Mouse (Mus musculus) lung, embryonic 15.5 days (tissue): ENCODE measurements around the gene Trim7. TPM values are rescaled to one million over a fixed set of nuclear protein-coding genes. Genes with fewer than 3 reads are reported as not detected.
"Not testable (repeated sequence)": the region's sequence is repeated elsewhere in the genome, so short reads cannot be mapped to it uniquely, and the experiment has no call there.

Source experiments
- ATAC-seq: fragments of 200-750 bp; cut with Nextera tagmentation; 2 replicates; pipeline ENCODE4 v1.8.0; 2017; ENCODE audit warnings: moderate number of reproducible peaks, borderline replicate concordance; ENCODE audit not compliant: low FRiP score, low TSS enrichment; ENCODE audit errors: extremely low read depth
- H3K27ac ChIP-seq: fragments of 300-500 bp; sonication (generic); 2 replicates; pipeline ENCODE4 v1.5.1; 2015; ENCODE audit warnings: moderate library complexity, mild to moderate bottlenecking, inconsistent platforms
- H3K27me3 ChIP-seq: fragments of 300-500 bp; sonication (generic); 2 replicates; pipeline ENCODE4 v1.6.1; 2015; ENCODE audit warnings: inconsistent platforms
- H3K36me3 ChIP-seq: fragments of 300-500 bp; sonication (generic); 2 replicates; pipeline ENCODE4 v1.6.1; 2015; ENCODE audit warnings: inconsistent platforms
- H3K4me1 ChIP-seq: fragments of 300-500 bp; sonication (generic); 2 replicates; pipeline ENCODE4 v1.6.1; 2015; ENCODE audit warnings: inconsistent platforms
- H3K4me2 ChIP-seq: fragments of 300-500 bp; sonication (generic); 2 replicates; pipeline ENCODE4 v1.6.1; 2015; ENCODE audit warnings: inconsistent platforms, mild to moderate bottlenecking, moderate library complexity
- H3K4me3 ChIP-seq: fragments of 300-500 bp; sonication (generic); 2 replicates; pipeline ENCODE4 v1.5.1; 2015; ENCODE audit warnings: mild to moderate bottlenecking, inconsistent platforms
- H3K9ac ChIP-seq: fragments of 300-500 bp; sonication (generic); 2 replicates; pipeline ENCODE4 v1.6.1; 2015; ENCODE audit warnings: inconsistent platforms
- H3K9me3 ChIP-seq: fragments of 300-500 bp; sonication (generic); 2 replicates; pipeline ENCODE4 v1.6.1; 2016; ENCODE audit warnings: inconsistent platforms
- WGBS: fragments of 180-500 bp; shearing (Covaris S2); methylation state at CpG from one replicate; pipeline ENCODE4 v1.1.7; 2015; 5-methylcytosine and 5-hydroxymethylcytosine counted together
- polyA plus RNA-seq: library from polyadenylated mRNA; unstranded; fragments of >200 nt; fragmentation: Nextera tagmentation; extraction: Ambion mirVana; gene quantifications from 2 replicates; pipeline ENCODE4 v1.2.1, GENCODE M21; 2015

The Trim7 gene
- polyA plus RNA-seq, 1 experiment from 2014 or later: 1.1 TPM

GRCm38 (mm10) chr11:48843202-48843601 lies 17.3 kb downstream of the Trim7 start:
- no peaks in the 10 kb centered on the region for H3K9me3 ChIP-seq
- no peaks in the 10 kb centered on the region for H3K36me3 ChIP-seq
- H3K4me3 ChIP-seq: no peak overlapping the region
- no peak overlapping the region for H3K9ac ChIP-seq
- no peaks in the 10 kb centered on the region; the same call in 1 of the 2 replicates for H3K27me3 ChIP-seq
- 55% methylated on average over 11 of the region's 11 CpGs for WGBS
- no peak overlapping the region for H3K27ac ChIP-seq
- ATAC-seq: no peak
- H3K4me1 ChIP-seq: no peaks in the 10 kb centered on the region; the same call in 1 of the 2 replicates
- no peak overlapping the region for H3K4me2 ChIP-seq

GRCm38 (mm10) chr11:48844309-48844708 lies 18.4 kb downstream of the Trim7 start:
- Histone ChIP-seq H3K4me3 (no peak overlapping the region), H3K36me3 (no peaks in the 10 kb centered on the region), H3K4me1 (no peaks in the 10 kb centered on the region), H3K4me2 (no peak overlapping the region), H3K27ac (no peak overlapping the region), H3K9me3 (no peaks in the 10 kb centered on the region), H3K9ac (no peak overlapping the region), H3K27me3 (peaks cover 7% of the 10 kb centered on the region; the same call in 1 of the 2 replicates)
- ATAC-seq: no peak
- WGBS: 55% methylated on average over 6 of the region's 6 CpGs

GRCm38 (mm10) chr11:48845244-48845815 lies 19.4 kb downstream of the Trim7 start:
- ATAC-seq: no peak
- H3K27me3 ChIP-seq: peaks cover 7% of the 10 kb centered on the region; the same call in 1 of the 2 replicates
- WGBS: 30% methylated on average over 13 of the region's 13 CpGs

GRCm38 (mm10) chr11:48846362-48846761 lies 20.4 kb downstream of the Trim7 start:
- 72% methylated on average over 2 of the region's 2 CpGs for WGBS
- H3K27me3 ChIP-seq, H3K9me3 ChIP-seq, H3K4me3 ChIP-seq, ATAC-seq, H3K9ac ChIP-seq, H3K27ac ChIP-seq, H3K4me2 ChIP-seq, H3K4me1 ChIP-seq, H3K36me3 ChIP-seq: not testable (repeated sequence)

More at GRCm38 (mm10) chr11:48845244-48845815, 19.4 kb downstream of the Trim7 start:
- H3K27ac ChIP-seq: no peak overlapping the region
- H3K9ac ChIP-seq: no peak overlapping the region
- H3K36me3 ChIP-seq: no peaks in the 10 kb centered on the region
- H3K4me3 ChIP-seq: no peak overlapping the region
- no peak overlapping the region for H3K4me2 ChIP-seq
- H3K4me1 ChIP-seq: peaks cover 3% of the 10 kb centered on the region
- H3K9me3 ChIP-seq: no peaks in the 10 kb centered on the region

- H3K9ac ChIP-seq: no peak overlapping the region
- no peak for ATAC-seq
- H3K4me2 ChIP-seq: no peak overlapping the region
- H3K36me3 ChIP-seq: no peaks in the 10 kb centered on the region
- H3K27ac ChIP-seq: no peak overlapping the region
- no peak overlapping the region for H3K4me3 ChIP-seq
- no peaks in the 10 kb centered on the region for H3K9me3 ChIP-seq
- peaks cover 7% of the 10 kb centered on the region; the same call in 1 of the 2 replicates for H3K27me3 ChIP-seq
- H3K4me1 ChIP-seq: peaks cover 3% of the 10 kb centered on the region
- WGBS: 57% methylated on average over 5 of the region's 5 CpGs
These were observed 20.9 kb downstream of the Trim7 start for GRCm38 (mm10) chr11:48846881-48847280.

- Histone ChIP-seq H3K9ac (no peak overlapping the region), H3K4me3 (peak overlapping the region; percentile 8; the same call in 1 of the 2 replicates), H3K4me1 (peaks cover 20% of the 10 kb centered on the region), H3K27me3 (peaks cover 7% of the 10 kb centered on the region; the same call in 1 of the 2 replicates), H3K27ac (no peak overlapping the region), H3K36me3 (no peaks in the 10 kb centered on the region), H3K9me3 (no peaks in the 10 kb centered on the region), H3K4me2 (no peak overlapping the region)
- WGBS: 23% methylated on average over 2 of the region's 2 CpGs
- ATAC-seq: no peak
These were observed 24.3 kb downstream of the Trim7 start for GRCm38 (mm10) chr11:48850240-48850639.

GRCm38 (mm10) chr11:48851270-48851995 lies 25.5 kb downstream of the Trim7 start:
- no peaks in the 10 kb centered on the region for H3K36me3 ChIP-seq
- 80% methylated on average over 4 of the region's 4 CpGs for WGBS

GRCm38 (mm10) chr11:48852190-48852589 lies 26.2 kb downstream of the Trim7 start:
- Histone ChIP-seq H3K4me3 (no peak overlapping the region), H3K27ac (no peak overlapping the region), H3K9me3 (no peaks in the 10 kb centered on the region), H3K4me1 (peaks cover 20% of the 10 kb centered on the region), H3K36me3 (no peaks in the 10 kb centered on the region), H3K27me3 (peaks cover 7% of the 10 kb centered on the region; the same call in 1 of the 2 replicates), H3K4me2 (no peak overlapping the region), H3K9ac (no peak overlapping the region)
- no peak for ATAC-seq
- WGBS: 74% methylated on average over 4 of the region's 4 CpGs

More at GRCm38 (mm10) chr11:48851270-48851995, 25.5 kb downstream of the Trim7 start:
- Histone ChIP-seq H3K9me3 (no peaks in the 10 kb centered on the region), H3K4me3 (no peak overlapping the region), H3K27ac (no peak overlapping the region), H3K4me1 (peaks cover 20% of the 10 kb centered on the region), H3K9ac (no peak overlapping the region), H3K4me2 (no peak overlapping the region), H3K27me3 (peaks cover 7% of the 10 kb centered on the region; the same call in 1 of the 2 replicates)
- ATAC-seq: no peak

- no peaks in the 10 kb centered on the region for H3K9me3 ChIP-seq
- peak; percentile 3; the same call in 1 of the 2 replicates for ATAC-seq
- peak overlapping the region; percentile 83 for H3K4me2 ChIP-seq
- peaks cover 20% of the 10 kb centered on the region for H3K4me1 ChIP-seq
- no peak overlapping the region for H3K27ac ChIP-seq
- peak overlapping the region; percentile 56 for H3K4me3 ChIP-seq
- WGBS: 6% methylated on average over 23 of the region's 23 CpGs
- H3K9ac ChIP-seq: peak overlapping the region; percentile 52
- H3K36me3 ChIP-seq: no peaks in the 10 kb centered on the region
- H3K27me3 ChIP-seq: peaks cover 7% of the 10 kb centered on the region; the same call in 1 of the 2 replicates
These were observed 26.9 kb downstream of the Trim7 start for GRCm38 (mm10) chr11:48852624-48853473.

- H3K9ac ChIP-seq: peak overlapping the region; percentile 52
- peak overlapping the region; percentile 83 for H3K4me2 ChIP-seq
- peaks cover 28% of the 10 kb centered on the region for H3K4me1 ChIP-seq
- no peaks in the 10 kb centered on the region for H3K9me3 ChIP-seq
- peaks cover 3% of the 10 kb centered on the region; the same call in 1 of the 2 replicates for H3K27me3 ChIP-seq
- H3K4me3 ChIP-seq: peak overlapping the region; percentile 56
- ATAC-seq: peak; percentile 58; the same call in 1 of the 2 replicates
- WGBS: 2% methylated on average over 31 of the region's 31 CpGs
- peak overlapping the region; percentile 54; the same call in 1 of the 2 replicates for H3K27ac ChIP-seq
- no peaks in the 10 kb centered on the region for H3K36me3 ChIP-seq
These were observed 27.7 kb downstream of the Trim7 start for GRCm38 (mm10) chr11:48853474-48854180.

GRCm38 (mm10) chr11:48859014-48859413 lies 33.1 kb downstream of the Trim7 start:
- peak overlapping the region; percentile 83 for H3K4me2 ChIP-seq
- H3K4me1 ChIP-seq: peaks cover 21% of the 10 kb centered on the region
- H3K4me3 ChIP-seq: peak overlapping the region; percentile 56
- H3K27me3 ChIP-seq: peaks cover 8% of the 10 kb centered on the region; the same call in 1 of the 2 replicates
- no peak overlapping the region for H3K9ac ChIP-seq
- WGBS: under 1% methylated on average over 6 of the region's 6 CpGs
- no peak for ATAC-seq
- H3K27ac ChIP-seq: no peak overlapping the region
- no peaks in the 10 kb centered on the region for H3K9me3 ChIP-seq
- H3K36me3 ChIP-seq: no peaks in the 10 kb centered on the region
